Mouse (Mus musculus) ES-E14 (cell line): ENCODE data around the gene Dguok. TPM values are rescaled to one million over a fixed set of nuclear protein-coding genes. Genes with fewer than 3 reads are reported as not detected.

Experiments used
- DNase-seq: peaks from one replicate; pipeline ENCODE4 v3.0.0-alpha.2; 2013; ENCODE audit warnings: low read depth, low spot score
- H3K27ac ChIP-seq: 2 replicates; pipeline ENCODE4 v1.5.1; 2012; ENCODE audit warnings: low read depth, mild to moderate bottlenecking, low read length, moderate library complexity, mixed read lengths; ENCODE audit not compliant: poor library complexity, insufficient read depth, severe bottlenecking
- H3K36me3 ChIP-seq: 2 replicates; pipeline ENCODE4 v1.6.1; 2012; ENCODE audit warnings: mild to moderate bottlenecking, low read length, moderate library complexity, mixed read lengths; ENCODE audit not compliant: control insufficient read depth, poor library complexity, insufficient read depth, severe bottlenecking
- H3K4me1 ChIP-seq, 2 experiments: fragments of 150-350 bp in 1 of 2; sonication (generic) in 1 of 2; 2 replicates each; pipeline ENCODE4 v1.6.1; 2012; ENCODE audit warnings: low read length in 2 of 2, mild to moderate bottlenecking in 1 of 2, mixed read lengths in 1 of 2; ENCODE audit not compliant: control insufficient read depth in 2 of 2, insufficient read depth in 2 of 2, poor library complexity in 1 of 2
- H3K4me3 ChIP-seq, 2 experiments: fragments of 150-350 bp in 1 of 2; sonication (generic) in 1 of 2; 2 replicates each; pipeline ENCODE4 v1.5.1; 2012; ENCODE audit warnings: low read length in 2 of 2, low read depth in 1 of 2, mild to moderate bottlenecking in 1 of 2, mixed read lengths in 1 of 2; ENCODE audit not compliant: insufficient read depth in 1 of 2, poor library complexity in 1 of 2, severe bottlenecking in 1 of 2
- H3K9ac ChIP-seq: 2 replicates; pipeline ENCODE4 v1.6.1; 2012; ENCODE audit warnings: low read depth, mild to moderate bottlenecking, low read length, mixed read lengths; ENCODE audit not compliant: poor library complexity, insufficient read depth, severe bottlenecking
- H3K9me3 ChIP-seq: fragments of 150-350 bp; sonication (generic); 2 replicates; pipeline ENCODE4 v1.6.1; 2012; ENCODE audit warnings: low read depth, mild to moderate bottlenecking, low read length; ENCODE audit not compliant: control insufficient read depth, insufficient read depth
- CHD2 ChIP-seq: IDR thresholded peaks from 2 replicates; pipeline ENCODE4 v1.6.1; 2014; ENCODE audit warnings: mild to moderate bottlenecking, low read depth, low read length, inconsistent platforms
- HCFC1 ChIP-seq: IDR thresholded peaks from 2 replicates; pipeline ENCODE4 v1.6.1; 2012; ENCODE audit warnings: low read length, inconsistent platforms, borderline replicate concordance; ENCODE audit not compliant: insufficient read depth
- MAFK ChIP-seq: IDR thresholded peaks from 2 replicates; pipeline ENCODE4 v1.6.1; 2014; ENCODE audit warnings: mild to moderate bottlenecking, low read depth, low read length, inconsistent platforms; ENCODE audit not compliant: insufficient read depth
- ZC3H11A ChIP-seq: IDR thresholded peaks from 2 replicates; pipeline ENCODE4 v1.6.1; 2012; ENCODE audit warnings: low read depth, mild to moderate bottlenecking, inconsistent platforms, low read length, borderline replicate concordance
- ZNF384 ChIP-seq: IDR thresholded peaks from 2 replicates; pipeline ENCODE4 v1.6.1; 2012; ENCODE audit warnings: low read depth, low read length, inconsistent platforms
- in situ Hi-C, 2 experiments: fragments of 600-800 bp; cut with MboI; formaldehyde crosslinking; loops; one replicate each; pipeline ENCODE4 v1.15.1; 2025; ENCODE audit warnings: low sequenced_read_pairs in 2 of 2, inconsistent platforms in 1 of 2; ENCODE audit not compliant: unreplicated experiment in 2 of 2
- total RNA-seq: library from RNA; depleted of rRNA; stranded (reverse); fragments of 300-350 nt; gene quantifications from 2 replicates; pipeline ENCODE4 v1.2.3, GENCODE M21; 2012; rRNA removed

The Dguok gene
- 21.4 and 21.9 TPM in 2 replicates for total RNA-seq

DNA sequence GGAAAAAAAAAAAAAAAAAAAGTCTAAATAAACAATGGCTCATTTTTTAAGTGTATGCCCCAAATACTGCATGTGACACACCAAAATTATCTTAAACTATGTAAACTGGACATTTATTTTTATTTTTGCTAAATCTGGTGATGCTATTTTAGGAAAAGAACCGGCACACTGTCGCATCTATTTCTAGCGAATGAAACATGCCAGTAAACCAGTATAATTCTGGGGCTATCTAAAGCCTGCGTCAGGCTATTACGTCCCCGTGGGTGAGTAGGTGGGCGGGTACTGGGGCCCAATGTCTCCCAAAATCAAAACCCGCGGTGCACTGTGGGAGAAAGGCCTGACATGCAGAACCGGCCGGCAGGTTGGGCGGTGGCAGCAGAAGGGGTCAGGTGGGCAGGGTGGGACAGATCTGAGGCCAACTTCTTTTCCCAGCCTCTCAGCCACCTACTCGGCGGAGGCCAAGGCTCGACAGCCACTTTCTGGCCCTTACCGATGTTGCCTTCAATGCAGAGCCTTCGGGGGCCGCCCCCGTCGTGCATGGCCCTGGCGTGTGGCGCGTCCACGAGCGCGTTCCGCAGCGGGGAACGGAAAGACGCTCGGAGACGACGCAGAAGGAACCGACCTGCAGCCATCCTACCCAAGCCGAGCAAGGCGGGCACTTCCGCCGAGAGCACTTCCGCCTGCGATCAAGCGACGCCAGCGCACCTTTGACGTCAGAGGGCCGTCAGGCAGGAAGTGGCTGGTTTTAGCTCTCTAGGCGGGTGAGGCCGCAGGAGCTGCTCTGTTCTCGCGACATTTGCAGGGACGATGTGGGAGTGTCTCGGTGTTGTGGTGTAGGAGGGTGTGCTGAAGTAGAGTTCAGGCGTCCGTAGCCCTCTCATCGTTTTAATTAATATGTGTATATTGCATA lies at the start of gene Dguok:
TSS of gene Dguok (minus strand) at position 712 of the 910 bp plus-strand sequence.
- DNase-seq: peak; percentile 91
- TF ChIP-seq HCFC1 (peak; percentile 86), CHD2 (peak; percentile 98), MAFK (no peak), ZNF384 (no peak)
- Histone ChIP-seq H3K4me3 (peak within 1 kb of the TSS; percentile 83 to 99), H3K4me1 (peaks cover 0 to 3% of the 10 kb centered on the region in 2 experiments; a peak in 1 of 4 replicates), H3K27ac (peak within 1 kb of the TSS; percentile 72; the same call in 1 of the 2 replicates), H3K36me3 (no peaks in the 10 kb centered on the region), H3K9ac (peak within 1 kb of the TSS; percentile 98), H3K9me3 (no peaks in the 10 kb centered on the region)
- in situ Hi-C loops: no loop called here

DNA sequence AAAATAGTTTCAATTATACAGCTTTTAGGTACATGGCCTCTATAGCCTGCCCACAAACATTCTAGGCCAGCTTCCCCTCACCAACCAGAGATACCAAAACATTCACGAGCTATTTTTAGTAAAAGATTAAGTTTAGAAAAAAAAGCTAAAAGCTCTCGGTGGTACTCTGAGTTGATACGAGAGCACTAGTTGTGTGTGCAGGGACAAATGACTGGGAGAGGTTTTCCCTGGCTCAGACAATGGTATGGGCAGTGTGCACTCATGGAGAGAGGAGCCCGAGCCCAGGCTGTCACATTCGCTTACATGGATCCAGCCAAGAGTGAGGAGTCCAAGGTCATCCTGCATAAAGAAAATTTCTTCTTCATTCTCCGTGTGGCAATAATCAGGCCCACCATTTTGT lies 49.2 kb upstream of the Dguok start:
- no peaks in the 10 kb centered on the region for H3K36me3 ChIP-seq
- H3K4me1 ChIP-seq: no peaks in the 10 kb centered on the region
- H3K27ac ChIP-seq: no peak overlapping the region
- in situ Hi-C loops: no loop called here
- H3K4me3 ChIP-seq: no peak overlapping the region
- no peak for TF ChIP-seq HCFC1
- TF ChIP-seq MAFK: no peak
- no peak for TF ChIP-seq CHD2
- no peak for TF ChIP-seq ZC3H11A
- TF ChIP-seq ZNF384: no peak
- DNase-seq: no peak
- no peak overlapping the region for H3K9ac ChIP-seq
- H3K9me3 ChIP-seq: no peaks in the 10 kb centered on the region

GRCm38 (mm10) chr6:83548346-83548745 lies 41.6 kb upstream of the Dguok start:
- TF ChIP-seq HCFC1: no peak
- no peak for TF ChIP-seq ZNF384
- no peak for TF ChIP-seq ZC3H11A
- H3K9ac ChIP-seq: no peak overlapping the region
- no peaks in the 10 kb centered on the region for H3K9me3 ChIP-seq
- H3K4me3 ChIP-seq: no peak overlapping the region
- H3K27ac ChIP-seq: no peak overlapping the region
- in situ Hi-C loops: no loop called here
- no peaks in the 10 kb centered on the region for H3K4me1 ChIP-seq
- no peak for DNase-seq
- H3K36me3 ChIP-seq: no peaks in the 10 kb centered on the region

GRCm38 (mm10) chr6:83545778-83546177 lies 39.0 kb upstream of the Dguok start:
- TF ChIP-seq ZNF384 (no peak), HCFC1 (no peak), CHD2 (no peak), ZC3H11A (no peak), MAFK (no peak)
- in situ Hi-C loops: no loop called here
- Histone ChIP-seq H3K9ac (no peak overlapping the region), H3K27ac (no peak overlapping the region), H3K4me1 (no peaks in the 10 kb centered on the region), H3K36me3 (no peaks in the 10 kb centered on the region), H3K9me3 (no peaks in the 10 kb centered on the region), H3K4me3 (no peak overlapping the region)
- DNase-seq: no peak
